Mouse (Mus musculus) olfactory bulb, adult 2 months (tissue): Measurements from ENCODE around the gene Stx4a.
"Not testable (repeated sequence)": the region's sequence is repeated elsewhere in the genome, so short reads cannot be mapped to it uniquely, and the experiment has no call there.

ENCODE experiments used
- CTCF ChIP-seq: fragments of 200-500 bp; IDR thresholded peaks from 2 replicates; pipeline ENCODE4 v1.5.1; 2012; ENCODE audit warnings: low read depth, mild to moderate bottlenecking, low read length, moderate library complexity; ENCODE audit not compliant: insufficient read depth
- POLR2A ChIP-seq: fragments of 200-500 bp; IDR thresholded peaks from 2 replicates; pipeline ENCODE4 v1.6.1; 2012; ENCODE audit warnings: mild to moderate bottlenecking, low read depth, low read length, moderate library complexity; ENCODE audit not compliant: insufficient read depth

DNA sequence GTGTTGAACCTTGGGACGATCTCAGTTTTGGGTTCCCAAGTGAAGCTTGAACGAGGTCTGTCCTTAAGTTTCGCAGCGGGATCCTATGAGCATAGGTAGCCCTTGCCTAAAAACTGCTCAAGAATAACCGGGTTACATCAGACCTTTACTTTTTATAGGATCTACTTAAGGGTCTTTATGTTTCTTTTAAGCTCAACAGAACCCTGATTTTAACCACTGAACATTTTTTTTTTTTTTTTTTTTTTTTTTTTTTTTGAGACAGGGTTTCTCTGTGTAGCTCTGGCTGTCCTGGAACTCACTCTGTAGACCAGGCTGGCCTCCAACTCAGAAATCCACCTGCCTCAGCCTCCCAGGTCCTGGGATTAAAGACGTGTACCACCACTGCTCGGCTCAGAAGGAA is 48.3 kb upstream of the Stx4a start:
- TF ChIP-seq POLR2A, CTCF: not testable (repeated sequence)
